Mouse (Mus musculus) heart, adult 8-10 months (tissue): ENCODE results near the gene Phpt1. TPM values are rescaled to one million over a fixed set of nuclear protein-coding genes. Genes with fewer than 3 reads are reported as not detected.

Source experiments
- total RNA-seq, 4 experiments: library from RNA; stranded (reverse); gene quantifications; 2 replicates each; pipeline ENCODE4 v1.2.4; 2022

Phpt1 gene
- total RNA-seq, 4 experiments from 2014 or later = 58.2 to 72.2 (median 65.4) TPM

Other genes starting within 250 kb of the Phpt1 start
- 10 to 100 TPM; 19.9 to 28.2 (median 22.5) TPM for gene Man1b1, start 242.9 kb downstream of the Phpt1 start, total RNA-seq
- 1 to 10 TPM; 3.8 to 5.2 (median 5.1) TPM for gene Dpp7, start 218.9 kb downstream of the Phpt1 start, total RNA-seq
- gene Uap1l1, start 209.5 kb downstream of the Phpt1 start, total RNA-seq = 10 to 100 TPM in 1 of 4 experiments, 1 to 10 TPM in 3; 8.9 to 10.7 (median 9.5) TPM
- gene Sapcd2, start 202.9 kb downstream of the Phpt1 start, total RNA-seq = not detected
- 10 to 100 TPM; 11.6 to 14.4 (median 12.6) TPM for gene Entpd2, start 179.3 kb downstream of the Phpt1 start, total RNA-seq
- 10 to 100 TPM; 25.3 to 35.8 (median 33.6) TPM for gene Npdc1, start 175.9 kb downstream of the Phpt1 start, total RNA-seq
- under 1 TPM in 2 of 4 experiments, not detected in 2; 0.16 to 0.60 TPM for gene Fut7, start 152.0 kb downstream of the Phpt1 start, total RNA-seq
- gene Abca2, start 146.5 kb downstream of the Phpt1 start, total RNA-seq = 10 to 100 TPM; 42.5 to 47.2 (median 45.2) TPM
- gene Clic3, start 118.4 kb downstream of the Phpt1 start, total RNA-seq = 1 to 10 TPM; 1.3 to 3.6 (median 2.3) TPM
- 10 to 100 TPM; 21.4 to 30.7 (median 23.3) TPM for gene Paxx, start 114.1 kb downstream of the Phpt1 start, total RNA-seq
- gene Ptgds, start 105.2 kb downstream of the Phpt1 start, total RNA-seq = 1,000 to 10,000 TPM in 1 of 4 experiments, 100 to 1,000 TPM in 3; 350 to 1,004 (median 621) TPM
- not detected for gene Lcn12, start 81.3 kb downstream of the Phpt1 start, total RNA-seq
- gene Fbxw5, start 74.5 kb downstream of the Phpt1 start, total RNA-seq = 100 to 1,000 TPM in 1 of 4 experiments, 10 to 100 TPM in 3; 79.4 to 105 (median 88.7) TPM
- 1 to 10 TPM; 1.7 to 2.6 (median 2.0) TPM for gene C8g, start 73.5 kb downstream of the Phpt1 start, total RNA-seq
- 10 to 100 TPM; 11.8 to 16.3 (median 13.8) TPM for gene Traf2, start 28.3 kb downstream of the Phpt1 start, total RNA-seq
- 100 to 1,000 TPM; 156 to 257 (median 210) TPM for gene Edf1, start 17.4 kb downstream of the Phpt1 start, total RNA-seq
- 1 to 10 TPM; 1.1 to 2.2 (median 1.5) TPM for gene Mamdc4, start 379 bp downstream of the Phpt1 start, total RNA-seq
- gene Ajm1, start 6.5 kb upstream of the Phpt1 start, total RNA-seq = under 1 TPM; 0.09 to 0.38 (median 0.25) TPM
- 10 to 100 TPM; 67.3 to 75.3 (median 71.3) TPM for gene Rabl6, start 33.3 kb upstream of the Phpt1 start, total RNA-seq
- gene Ccdc183, start 42.5 kb upstream of the Phpt1 start, total RNA-seq = not detected
- 10 to 100 TPM; 32.0 to 42.2 (median 38.6) TPM for gene Tmem141, start 46.8 kb upstream of the Phpt1 start, total RNA-seq
- gene Fcna, start 52.8 kb upstream of the Phpt1 start, total RNA-seq = 1 to 10 TPM; 3.4 to 6.0 (median 4.3) TPM
- gene Lcn8, start 77.9 kb upstream of the Phpt1 start, total RNA-seq = 1 to 10 TPM in 2 of 4 experiments, under 1 TPM in 2; 0.50 to 1.3 (median 0.97) TPM
- not detected for gene Lcn5, start 82.7 kb upstream of the Phpt1 start, total RNA-seq
- gene Lcn6, start 101.6 kb upstream of the Phpt1 start, total RNA-seq = not detected
- not detected for gene Lcn10, start 107.5 kb upstream of the Phpt1 start, total RNA-seq
- gene Obp2a, start 124.8 kb upstream of the Phpt1 start, total RNA-seq = under 1 TPM in 1 of 4 experiments, not detected in 3; 0.37 TPM
- 10 to 100 TPM; 14.2 to 21.0 (median 15.6) TPM for gene Bmyc, start 131.5 kb upstream of the Phpt1 start, total RNA-seq
- gene Obp2b, start 161.8 kb upstream of the Phpt1 start, total RNA-seq = not detected
- gene Lcn3, start 190.3 kb upstream of the Phpt1 start, total RNA-seq = not detected
- gene Lcn11, start 201.8 kb upstream of the Phpt1 start, total RNA-seq = not detected
- not detected for gene Gm13539, start 207.0 kb upstream of the Phpt1 start, total RNA-seq
- gene Glt6d1, start 240.6 kb upstream of the Phpt1 start, total RNA-seq = not detected
- gene Lcn9, start 247.9 kb upstream of the Phpt1 start, total RNA-seq = not detected